Mouse (Mus musculus) stomach, embryonic 14.5 days (tissue): Measurements from ENCODE around the gene Usp37. TPM values are rescaled to one million over a fixed set of nuclear protein-coding genes. Genes with fewer than 3 reads are reported as not detected.
A peak's percentile ranks its signal among the peaks of the same experiment; 100 is the strongest.

Experiments used
- ATAC-seq: fragments of 200-750 bp; cut with Nextera tagmentation; 2 replicates; pipeline ENCODE4 v1.8.0; 2017; ENCODE audit warnings: low read depth, moderate TSS enrichment; ENCODE audit not compliant: insufficient number of reproducible peaks, insufficient read depth, low FRiP score
- H3K27ac ChIP-seq: fragments of 300-500 bp; sonication (generic); 2 replicates; pipeline ENCODE4 v1.5.1; 2014; ENCODE audit warnings: mild to moderate bottlenecking, low read length, moderate library complexity, mixed read lengths
- H3K27me3 ChIP-seq: fragments of 300-500 bp; sonication (generic); 2 replicates; pipeline ENCODE4 v1.6.1; 2014; ENCODE audit warnings: low read length, control low read depth, mixed read lengths; ENCODE audit not compliant: control insufficient read depth, insufficient read depth
- H3K36me3 ChIP-seq: fragments of 300-500 bp; sonication (generic); 2 replicates; pipeline ENCODE4 v1.6.1; 2014; ENCODE audit warnings: mild to moderate bottlenecking, control low read depth, low read length, moderate library complexity, mixed read lengths; ENCODE audit not compliant: control insufficient read depth, insufficient read depth
- H3K4me1 ChIP-seq: fragments of 300-500 bp; sonication (generic); 2 replicates; pipeline ENCODE4 v1.6.1; 2014; ENCODE audit warnings: low read length, control low read depth, mixed read lengths; ENCODE audit not compliant: control insufficient read depth, insufficient read depth
- H3K4me2 ChIP-seq: fragments of 300-500 bp; sonication (generic); replicated peaks from 2 replicates; pipeline ENCODE4 v1.6.1; 2014; ENCODE audit warnings: low read depth, low read length, control low read depth
- H3K4me3 ChIP-seq: fragments of 300-500 bp; sonication (generic); 2 replicates; pipeline ENCODE4 v1.5.1; 2014; ENCODE audit warnings: low read depth, low read length, control low read depth
- H3K9ac ChIP-seq: fragments of 300-500 bp; sonication (generic); replicated peaks from 2 replicates; pipeline ENCODE4 v1.6.1; 2014; ENCODE audit warnings: low read depth, mild to moderate bottlenecking, control low read depth, low read length, moderate library complexity, mixed read lengths
- H3K9me3 ChIP-seq: fragments of 300-500 bp; sonication (generic); 2 replicates; pipeline ENCODE4 v1.6.1; 2016; ENCODE audit warnings: low read depth, low read length, control low read depth; ENCODE audit not compliant: control insufficient read depth
- WGBS: fragments of 180-500 bp; shearing (Covaris S2); extraction: QIAGEN DNeasy Blood & Tissue Kit; methylation state at CpG from one replicate; pipeline ENCODE4 v1.1.7; 2014; 5-methylcytosine and 5-hydroxymethylcytosine counted together
- microRNA counts: library from miRNA; unstranded; fragments of <30 nt; microRNA quantifications from one replicate; lab custom pipeline; 2016
- microRNA-seq: library from miRNA; unstranded; fragments of <30 nt; microRNA quantifications from one replicate; pipeline ENCODE4, GENCODE M21; 2016
- polyA plus RNA-seq: library from polyadenylated mRNA; unstranded; fragments of >200 nt; fragmentation: Nextera tagmentation; extraction: Ambion mirVana; gene quantifications from 2 replicates; pipeline ENCODE4 v1.2.1, GENCODE M21; 2014

Gene Usp37
- polyA plus RNA-seq, 1 experiment from 2014 or later, result 43.0 TPM

DNA sequence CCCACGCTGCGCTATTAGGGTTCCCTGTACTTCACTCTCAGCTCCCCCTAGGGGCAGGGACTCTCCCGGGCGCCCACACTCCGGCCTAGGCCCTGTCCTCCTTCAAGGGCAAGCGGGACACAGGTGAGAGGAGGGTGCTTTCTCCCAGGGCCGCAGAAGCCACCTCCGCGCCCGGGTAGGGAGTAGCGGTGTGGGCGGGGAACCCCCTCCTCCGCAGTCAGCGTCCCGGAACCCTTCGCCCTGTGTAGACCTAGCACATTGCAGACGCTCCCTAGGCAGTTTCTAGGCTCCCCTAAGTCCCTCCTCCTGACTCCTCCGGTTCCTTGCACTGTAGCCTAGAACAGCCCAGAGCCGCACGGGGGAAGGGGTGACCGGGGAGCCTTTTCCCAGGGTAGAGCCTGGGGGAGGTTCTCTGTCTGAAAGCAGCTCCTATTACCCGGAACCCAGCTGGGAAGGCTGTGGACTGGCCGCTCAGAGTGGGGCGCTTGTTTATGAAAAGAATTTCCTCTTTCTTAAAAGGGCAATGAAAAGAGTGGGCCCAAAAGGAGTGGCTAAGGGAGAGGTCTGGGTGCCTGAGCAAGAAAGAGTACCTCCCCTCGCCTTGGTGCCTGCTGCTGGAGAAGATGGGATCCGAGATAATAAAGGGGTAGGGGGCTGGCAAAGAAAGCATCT, 157.2 kb downstream of the Usp37 start:
- peak overlapping the region; percentile 43 for H3K4me2 ChIP-seq
- no peaks in the 10 kb centered on the region for H3K27me3 ChIP-seq
- peak overlapping the region; percentile 35 for H3K4me3 ChIP-seq
- WGBS, result under 1% methylated on average over 26 of the region's 26 CpGs
- H3K9me3 ChIP-seq, result no peaks in the 10 kb centered on the region
- no peaks in the 10 kb centered on the region for H3K36me3 ChIP-seq
- H3K4me1 ChIP-seq, result peaks cover 19% of the 10 kb centered on the region; the same call in 1 of the 2 replicates
- H3K27ac ChIP-seq, result peak overlapping the region; percentile 99
- peak; percentile 87 for ATAC-seq
- peak overlapping the region; percentile 50 for H3K9ac ChIP-seq

DNA sequence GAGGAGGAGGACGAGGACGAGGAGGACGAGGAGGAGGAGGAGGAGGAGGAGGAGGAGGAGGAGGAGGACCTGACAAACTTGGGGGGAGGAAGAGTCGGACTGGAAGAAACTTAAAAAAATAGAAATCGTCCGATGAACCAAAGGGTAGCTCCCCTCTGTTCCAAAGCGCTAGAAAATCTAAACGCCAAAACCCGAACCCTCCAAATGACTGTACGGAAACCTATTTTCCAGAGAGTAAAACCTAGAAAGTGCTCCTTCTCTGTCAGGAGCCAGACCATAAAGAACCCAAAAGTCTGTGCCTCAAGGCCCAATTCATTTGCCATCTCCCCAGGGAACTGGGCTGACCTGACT, 157.7 kb downstream of the Usp37 start:
- no peak for ATAC-seq
- H3K27me3 ChIP-seq, result no peaks in the 10 kb centered on the region
- H3K4me1 ChIP-seq, result peaks cover 19% of the 10 kb centered on the region; the same call in 1 of the 2 replicates
- peak overlapping the region; percentile 43 for H3K4me2 ChIP-seq
- WGBS, result 51% methylated on average over 8 of the region's 10 CpGs
- no peaks in the 10 kb centered on the region for H3K36me3 ChIP-seq
- peak overlapping the region; percentile 35 for H3K4me3 ChIP-seq
- peak overlapping the region; percentile 99 for H3K27ac ChIP-seq
- H3K9me3 ChIP-seq, result no peaks in the 10 kb centered on the region
- H3K9ac ChIP-seq, result peak overlapping the region; percentile 50; the same call in 1 of the 2 replicates

DNA sequence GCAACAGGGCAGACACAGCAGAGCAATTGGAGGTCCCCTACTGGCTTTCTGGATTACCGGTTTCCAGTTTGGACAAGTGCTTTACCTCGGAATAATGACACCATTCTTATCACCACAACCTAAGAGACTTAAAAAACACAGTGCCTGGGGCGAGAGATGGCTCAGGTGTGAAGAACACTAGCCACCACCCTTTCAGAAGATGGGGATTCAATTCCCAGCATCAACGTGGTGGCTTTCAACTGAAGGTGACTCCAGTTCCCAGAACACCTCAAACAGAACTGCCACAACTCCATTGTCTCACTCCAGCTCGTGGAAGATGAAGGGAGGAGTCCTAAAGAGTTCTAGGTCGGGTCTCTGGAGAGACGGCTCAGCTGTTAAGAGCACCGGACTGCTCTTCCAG, 158.6 kb downstream of the Usp37 start:
- no peak overlapping the region for H3K27ac ChIP-seq
- 88% methylated on average over 8 of the region's 8 CpGs for WGBS
- H3K9ac ChIP-seq, result no peak overlapping the region
- no peak for ATAC-seq
- no peaks in the 10 kb centered on the region for H3K27me3 ChIP-seq
- H3K4me3 ChIP-seq, result no peak overlapping the region
- peaks cover 13% of the 10 kb centered on the region; the same call in 1 of the 2 replicates for H3K4me1 ChIP-seq
- no peak overlapping the region for H3K4me2 ChIP-seq
- H3K36me3 ChIP-seq, result no peaks in the 10 kb centered on the region
- no peaks in the 10 kb centered on the region for H3K9me3 ChIP-seq

MicroRNAs within 50 kb of the gene (microRNA counts, 519-probe panel; counts per million panel counts)
- microRNA mmu-miR-26b (lab: Ali Mortazavi, UCI), result 3,790 counts per million, percentile 76 among the panel's probes with 10 or more counts

Small RNA genes within 50 kb of the gene (microRNA-seq; reads per million reads assigned to microRNA genes)
- gene Gm25035 (not detected), gene Mir26b (44,205 reads per million, percentile 99 among the genes with 10 or more reads in this experiment)

Other genes starting within 250 kb of the Usp37 start
- 50.1 and 53.9 TPM in 2 replicates for gene Tmbim1, start 238.7 kb downstream of the Usp37 start, polyA plus RNA-seq
- gene Catip, start 182.2 kb downstream of the Usp37 start, polyA plus RNA-seq, result 0.69 and 0.81 TPM in 2 replicates
- 5.3 and 6.1 TPM in 2 replicates for gene Slc11a1, start 169.1 kb downstream of the Usp37 start, polyA plus RNA-seq
- gene Ctdsp1, start 152.8 kb downstream of the Usp37 start, polyA plus RNA-seq, result 88.0 and 90.7 TPM in 2 replicates
- 5.9 and 7.7 TPM in 2 replicates for gene Vil1, start 134.9 kb downstream of the Usp37 start, polyA plus RNA-seq
- 70.3 and 72.3 TPM in 2 replicates for gene Cnot9, start 38.2 kb downstream of the Usp37 start, polyA plus RNA-seq
- 0.83 TPM in 1 of 2 replicates, not detected in the other for gene Plcd4, start 1.4 kb downstream of the Usp37 start, polyA plus RNA-seq
- gene Zfp142, start 44.0 kb upstream of the Usp37 start, polyA plus RNA-seq, result 8.4 and 9.5 TPM in 2 replicates
- gene Bcs1l, start 44.0 kb upstream of the Usp37 start, polyA plus RNA-seq, result 18.5 and 20.0 TPM in 2 replicates
- 7.0 and 9.1 TPM in 2 replicates for gene Rnf25, start 57.1 kb upstream of the Usp37 start, polyA plus RNA-seq
- gene Stk36, start 57.2 kb upstream of the Usp37 start, polyA plus RNA-seq, result 8.4 and 8.9 TPM in 2 replicates
- 24.3 and 26.4 TPM in 2 replicates for gene Ttll4, start 117.5 kb upstream of the Usp37 start, polyA plus RNA-seq
- 7.1 and 10.6 TPM in 2 replicates for gene Cyp27a1, start 169.3 kb upstream of the Usp37 start, polyA plus RNA-seq
- 0.12 and 0.21 TPM in 2 replicates for gene Prkag3, start 204.9 kb upstream of the Usp37 start, polyA plus RNA-seq
- gene Wnt6, start 227.6 kb upstream of the Usp37 start, polyA plus RNA-seq, result 0.97 and 1.9 TPM in 2 replicates
- 2.0 and 3.1 TPM in 2 replicates for gene Wnt10a, start 247.2 kb upstream of the Usp37 start, polyA plus RNA-seq